Mouse (Mus musculus) hindbrain, embryonic 14.5 days (tissue): ENCODE data around the gene Cabp2. TPM values are rescaled to one million over a fixed set of nuclear protein-coding genes. Genes with fewer than 3 reads are reported as not detected.
"Not testable (repeated sequence)": the region's sequence is repeated elsewhere in the genome, so short reads cannot be mapped to it uniquely, and the experiment has no call there.

Experiments used
- ATAC-seq: fragments of 200-750 bp; cut with Nextera tagmentation; 2 replicates; pipeline ENCODE4 v1.8.0; 2017; ENCODE audit warnings: moderate number of reproducible peaks, mild to moderate bottlenecking, moderate TSS enrichment, moderate library complexity; ENCODE audit not compliant: low FRiP score
- DNase-seq: peaks from one replicate; pipeline ENCODE4 v3.0.0-alpha.2; 2015; ENCODE audit warnings: low spot score
- H3K27ac ChIP-seq: fragments of 300-500 bp; sonication (generic); 2 replicates; pipeline ENCODE4 v1.5.1; 2014; ENCODE audit warnings: mild to moderate bottlenecking, moderate library complexity
- H3K27me3 ChIP-seq: fragments of 300-500 bp; sonication (generic); 2 replicates; pipeline ENCODE4 v1.6.1; 2014; ENCODE audit warnings: mild to moderate bottlenecking, low read length, mixed read lengths; ENCODE audit not compliant: control insufficient read depth, insufficient read depth
- H3K36me3 ChIP-seq: fragments of 300-500 bp; sonication (generic); replicated peaks from 2 replicates; pipeline ENCODE4 v1.6.1; 2014; ENCODE audit not compliant: control insufficient read depth, insufficient read depth
- H3K4me1 ChIP-seq: fragments of 300-500 bp; sonication (generic); replicated peaks from 2 replicates; pipeline ENCODE4 v1.6.1; 2014; ENCODE audit warnings: antibody characterized with exemption, low read length, mixed read lengths; ENCODE audit not compliant: control insufficient read depth, insufficient read depth
- H3K4me2 ChIP-seq: fragments of 300-500 bp; sonication (generic); replicated peaks from 2 replicates; pipeline ENCODE4 v1.6.1; 2014; ENCODE audit warnings: mild to moderate bottlenecking, moderate library complexity
- H3K4me3 ChIP-seq: fragments of 300-500 bp; sonication (generic); replicated peaks from 2 replicates; pipeline ENCODE4 v1.5.1; 2014; ENCODE audit warnings: mild to moderate bottlenecking, low read length
- H3K9ac ChIP-seq: fragments of 300-500 bp; sonication (generic); 2 replicates; pipeline ENCODE4 v1.6.1; 2014
- H3K9me3 ChIP-seq: fragments of 300-500 bp; sonication (generic); 2 replicates; pipeline ENCODE4 v1.6.1; 2016; ENCODE audit warnings: low read length; ENCODE audit not compliant: control insufficient read depth
- WGBS: fragments of 180-500 bp; shearing (Covaris S2); extraction: QIAGEN DNeasy Blood & Tissue Kit; methylation state at CpG from one replicate; pipeline ENCODE4 v1.1.7; 2014; 5-methylcytosine and 5-hydroxymethylcytosine counted together
- polyA plus RNA-seq: library from polyadenylated mRNA; unstranded; fragments of >200 nt; fragmentation: Nextera tagmentation; extraction: Ambion mirVana; gene quantifications from 2 replicates; pipeline ENCODE4 v1.2.1, GENCODE M21; 2014

The Cabp2 gene
- polyA plus RNA-seq, 1 experiment from 2014 or later = not detected

DNA sequence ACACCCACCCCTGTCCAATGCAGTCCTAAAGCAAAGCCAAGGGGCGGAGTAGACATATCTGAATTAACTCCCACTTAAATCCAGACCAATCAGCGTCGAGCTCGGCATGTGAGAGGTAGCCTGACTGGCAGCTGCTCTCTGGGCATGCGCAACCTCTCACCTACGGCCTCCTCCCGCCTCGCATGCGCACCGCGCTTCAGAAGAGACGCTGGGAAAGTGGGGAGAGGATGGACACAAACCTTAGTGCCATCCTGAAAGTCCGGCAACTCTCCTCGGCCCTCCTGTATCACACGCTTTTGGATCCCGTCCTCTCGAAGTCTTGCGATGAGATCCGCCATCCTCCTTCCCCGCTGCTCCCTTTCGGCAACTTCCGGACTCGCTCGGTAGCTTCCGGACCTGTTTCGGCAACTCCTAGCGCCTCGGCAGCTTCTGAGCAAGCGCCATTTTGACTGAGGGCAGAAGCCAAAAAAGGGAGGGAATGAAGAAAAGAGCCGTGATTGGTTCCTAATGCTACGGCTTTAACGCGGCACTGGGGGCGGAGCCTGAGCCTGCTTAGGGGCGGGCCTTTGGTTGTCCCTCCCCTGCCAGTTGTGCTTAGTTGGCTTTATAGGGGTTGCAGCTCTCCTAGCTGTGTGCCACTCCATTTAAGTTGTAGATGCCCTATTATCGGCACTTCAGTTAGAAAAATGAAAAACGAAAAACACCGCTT is 39.9 kb downstream of the Cabp2 start:
- Histone ChIP-seq H3K4me1 (peaks cover 9% of the 10 kb centered on the region), H3K27ac (peak overlapping the region; percentile 76), H3K27me3 (no peaks in the 10 kb centered on the region), H3K9me3 (no peaks in the 10 kb centered on the region), H3K4me3 (peak overlapping the region; percentile 33), H3K9ac (peak overlapping the region; percentile 48), H3K36me3 (peaks cover 16% of the 10 kb centered on the region), H3K4me2 (peak overlapping the region; percentile 37)
- ATAC-seq (peak; percentile 81), DNase-seq (peak; percentile 98)
- 4% methylated on average over 38 of the region's 38 CpGs for WGBS

DNA sequence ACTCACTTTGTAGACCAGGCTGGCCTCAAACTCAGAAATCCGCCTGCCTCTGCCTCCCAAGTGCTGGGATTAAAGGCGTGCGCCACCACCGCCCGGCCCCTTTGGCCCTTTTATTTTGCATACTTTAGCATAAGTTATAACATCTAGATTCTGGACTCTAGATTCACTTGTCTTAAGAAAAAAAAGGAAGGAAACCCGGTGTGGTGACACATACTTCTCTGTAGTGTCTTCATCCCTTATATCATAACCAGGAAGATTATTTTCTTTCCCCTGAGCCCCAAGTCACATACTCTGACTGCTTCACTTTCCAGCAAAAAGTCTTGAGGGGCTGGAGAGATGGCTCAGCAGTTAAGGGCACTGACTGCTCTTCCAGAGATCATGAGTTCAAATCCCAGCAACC is 40.5 kb downstream of the Cabp2 start:
- H3K36me3 ChIP-seq, H3K9ac ChIP-seq, H3K4me3 ChIP-seq, H3K27me3 ChIP-seq, DNase-seq, H3K27ac ChIP-seq, ATAC-seq, H3K9me3 ChIP-seq: not testable (repeated sequence)
- H3K4me2 ChIP-seq = peak overlapping the region; percentile 33
- H3K4me1 ChIP-seq = peaks cover 15% of the 10 kb centered on the region
- whole genome bisulfite sequencing = 60% methylated on average over 6 of the region's 6 CpGs

DNA sequence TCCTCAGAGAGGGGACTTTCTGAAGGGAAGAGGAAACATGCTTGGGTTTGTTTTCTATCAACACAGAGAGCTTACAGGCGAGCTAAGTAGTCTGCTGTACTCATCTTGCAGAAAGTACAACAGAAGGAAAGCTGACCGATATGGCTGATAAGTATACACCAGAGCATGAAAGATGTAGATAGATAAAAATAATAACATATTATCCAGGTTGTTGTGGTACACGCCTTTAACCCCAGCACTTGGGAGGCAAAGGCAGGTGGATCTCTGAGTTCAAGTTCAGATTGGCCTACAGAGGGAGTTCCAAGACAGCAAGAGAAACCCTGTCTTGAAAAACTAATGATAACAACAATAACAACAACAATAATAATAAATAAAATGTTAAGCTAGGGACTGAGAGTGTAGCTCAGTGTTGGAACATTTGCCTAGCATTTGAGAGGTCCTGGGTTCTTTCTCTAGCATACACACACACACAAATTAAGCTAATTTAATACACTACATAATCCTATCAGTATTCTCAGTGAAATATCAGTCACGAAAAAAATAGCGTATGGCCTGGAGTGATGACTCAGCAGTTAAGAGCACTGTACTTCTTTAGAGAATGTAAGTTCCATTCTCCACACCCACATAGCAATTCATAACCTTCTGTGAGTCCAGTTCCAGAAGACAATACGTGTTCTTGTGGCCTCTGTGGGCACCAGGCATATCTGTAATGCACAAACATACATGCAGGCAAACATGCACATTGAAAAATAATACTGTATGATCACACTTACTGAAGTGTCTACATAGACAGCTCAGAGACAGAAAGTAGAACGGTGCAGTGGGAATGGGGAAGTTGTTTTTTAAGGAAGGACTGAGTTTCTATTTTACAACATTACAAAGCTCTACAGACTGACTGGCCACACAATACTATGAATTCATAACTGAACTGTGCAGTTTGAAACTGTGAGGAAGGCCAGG is 41.3 kb downstream of the Cabp2 start:
- DNase-seq = no peak
- H3K27ac ChIP-seq = no peak overlapping the region
- H3K9ac ChIP-seq = no peak overlapping the region
- ATAC-seq = no peak
- no peaks in the 10 kb centered on the region for H3K27me3 ChIP-seq
- no peaks in the 10 kb centered on the region for H3K9me3 ChIP-seq
- H3K4me3 ChIP-seq = no peak overlapping the region
- no peak overlapping the region for H3K4me2 ChIP-seq
- WGBS = 89% methylated on average over 7 of the region's 7 CpGs
- peaks cover 6% of the 10 kb centered on the region; the same call in 1 of the 2 replicates for H3K36me3 ChIP-seq
- peaks cover 23% of the 10 kb centered on the region for H3K4me1 ChIP-seq

DNA sequence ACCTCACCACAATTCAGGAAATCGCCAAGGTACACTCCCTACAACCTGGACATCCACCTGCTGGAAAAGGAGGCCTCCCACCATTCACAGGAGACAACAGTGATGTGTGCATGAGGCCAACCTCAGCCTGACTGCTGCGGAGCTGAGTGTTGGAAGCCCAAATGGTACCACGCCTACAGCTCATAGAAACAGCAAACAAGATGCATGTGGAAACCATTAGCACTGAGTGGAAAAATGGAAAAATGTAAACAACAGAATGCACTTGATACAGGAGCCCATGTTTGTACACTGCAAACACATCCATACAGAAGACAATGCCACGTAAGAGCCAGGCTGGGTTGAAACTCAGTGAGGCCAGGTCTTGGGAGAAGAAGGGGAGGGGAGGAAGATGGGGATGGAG is 43.1 kb downstream of the Cabp2 start:
- ATAC-seq = no peak
- Histone ChIP-seq H3K4me2 (no peak overlapping the region), H3K9ac (no peak overlapping the region), H3K4me3 (no peak overlapping the region), H3K27ac (no peak overlapping the region), H3K27me3 (no peaks in the 10 kb centered on the region), H3K4me1 (peaks cover 24% of the 10 kb centered on the region), H3K9me3 (no peaks in the 10 kb centered on the region), H3K36me3 (peaks cover 19% of the 10 kb centered on the region)
- WGBS = 81% methylated on average over 4 of the region's 4 CpGs
- DNase-seq = no peak

DNA sequence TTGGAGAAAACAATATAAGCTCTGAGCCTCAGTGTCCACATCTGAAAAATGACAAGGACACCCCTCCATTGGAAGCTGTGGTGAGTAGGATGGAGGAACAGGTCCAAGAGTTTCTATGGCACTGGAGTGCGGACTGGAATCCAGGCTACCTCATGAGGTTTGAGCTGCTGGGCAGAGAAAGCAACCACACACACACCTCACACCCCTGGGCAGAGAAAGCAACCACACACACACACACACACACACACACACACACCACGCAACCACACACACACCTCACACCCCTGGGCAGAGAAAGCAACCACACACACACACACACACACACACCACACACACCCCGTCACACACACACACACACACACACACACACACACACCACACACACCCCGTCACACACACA is 43.9 kb downstream of the Cabp2 start:
- Histone ChIP-seq H3K36me3 (peaks cover 26% of the 10 kb centered on the region), H3K4me1 (peaks cover 22% of the 10 kb centered on the region), H3K4me2 (peak overlapping the region; percentile 71), H3K4me3 (peak overlapping the region; percentile 83), H3K27ac (peak overlapping the region; percentile 63), H3K9ac (peak overlapping the region; percentile 91)
- 10% methylated on average over 4 of the region's 4 CpGs for WGBS
- DNase-seq, H3K9me3 ChIP-seq, H3K27me3 ChIP-seq: not testable (repeated sequence)
- ATAC-seq = peak; percentile 42

DNA sequence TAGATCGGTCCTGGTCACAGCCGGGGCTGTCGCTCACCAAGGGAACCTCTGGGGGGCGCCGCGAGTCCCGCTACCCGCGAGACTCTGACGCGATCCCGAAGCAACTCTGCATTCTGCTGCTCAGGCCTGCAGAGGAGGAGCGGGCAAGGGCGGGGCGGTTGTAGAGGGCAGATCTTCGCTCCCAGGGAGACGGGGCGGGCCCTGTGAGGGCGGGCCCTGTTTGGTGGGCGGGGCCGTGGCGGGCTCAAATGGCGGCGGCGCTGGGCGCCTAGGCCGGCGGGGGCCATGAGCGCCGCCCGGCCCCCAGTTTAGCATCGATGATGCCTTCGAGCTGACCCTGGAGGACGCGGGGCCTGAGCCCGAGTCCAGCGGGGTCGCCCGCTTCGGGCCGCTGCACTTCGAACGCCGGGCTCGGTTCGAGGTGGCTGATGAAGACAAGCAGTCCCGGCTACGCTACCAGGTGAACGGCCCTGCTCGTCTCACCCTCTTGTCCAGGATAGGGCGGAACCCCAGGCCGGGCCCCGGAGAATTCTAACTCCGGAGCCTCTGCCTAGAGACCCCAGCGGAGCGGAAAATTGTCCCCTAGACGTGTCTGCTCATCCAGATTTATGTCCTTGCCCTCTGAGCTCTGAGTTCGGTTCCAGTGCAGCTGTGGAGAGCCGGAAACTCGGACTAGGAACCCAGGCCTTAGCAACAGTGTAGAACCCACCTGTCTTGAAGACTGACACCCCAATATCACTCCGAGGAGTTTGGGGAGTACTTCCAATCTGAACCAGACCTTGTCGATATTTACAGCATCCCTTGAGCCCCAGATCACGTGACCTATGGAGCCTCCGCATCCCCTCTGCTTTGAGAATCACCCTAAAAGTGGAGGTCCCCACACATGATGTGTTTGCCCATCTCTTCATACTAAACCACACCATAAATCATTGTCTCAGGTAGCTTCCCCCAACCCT is 44.6 kb downstream of the Cabp2 start, which contains the start of gene Aip:
Aip (minus strand) TSS at position 118 of the 956 bp plus-strand sequence.
- ATAC-seq (peak; percentile 94), DNase-seq (peak; percentile 96)
- Histone ChIP-seq H3K27me3 (no peaks in the 10 kb centered on the region), H3K36me3 (peaks cover 29% of the 10 kb centered on the region), H3K9ac (peak within 1 kb of the TSS; percentile 91), H3K27ac (peak within 1 kb of the TSS; percentile 81), H3K4me2 (peak within 1 kb of the TSS; percentile 71), H3K4me1 (peaks cover 15% of the 10 kb centered on the region), H3K9me3 (no peaks in the 10 kb centered on the region), H3K4me3 (peak within 1 kb of the TSS; percentile 83)
- whole genome bisulfite sequencing = under 1% methylated on average over 63 of the region's 64 CpGs

DNA sequence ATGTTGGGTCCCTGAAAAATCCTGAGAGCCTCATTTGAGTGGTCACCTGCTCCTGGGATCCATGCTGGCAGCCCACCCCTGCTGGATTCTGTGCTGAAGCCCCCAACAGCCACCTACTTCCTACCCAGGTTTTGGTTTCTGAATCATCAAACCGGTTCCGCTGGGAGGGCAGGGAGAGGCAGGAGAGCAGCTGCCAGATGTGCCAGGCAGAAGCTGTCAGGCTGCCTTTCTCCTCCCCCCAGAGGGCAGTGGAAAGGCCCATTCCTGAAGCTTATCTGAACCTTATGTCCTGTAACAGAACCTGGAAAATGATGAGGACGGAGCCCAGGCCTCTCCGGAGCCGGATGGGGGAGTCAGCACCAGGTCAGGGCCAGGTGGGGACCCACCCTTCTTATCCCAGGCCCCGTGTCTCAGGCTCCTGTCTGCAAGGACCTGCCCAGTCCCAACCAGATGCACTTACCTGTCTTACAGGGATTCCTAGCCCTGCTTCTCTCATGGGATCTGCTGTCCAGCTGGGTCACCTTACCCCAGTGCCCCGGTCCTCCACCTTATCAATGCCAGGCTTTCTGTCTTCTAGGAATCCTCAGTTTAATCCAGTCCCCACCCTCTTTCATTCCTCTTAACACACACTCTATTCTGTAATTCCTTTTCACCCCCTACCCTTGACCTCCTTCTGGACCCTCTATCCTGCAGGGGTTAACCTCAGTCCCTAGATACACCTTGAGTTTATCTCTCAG is 45.5 kb downstream of the Cabp2 start:
- Histone ChIP-seq H3K36me3 (peaks cover 38% of the 10 kb centered on the region), H3K4me3 (peak overlapping the region; percentile 83), H3K4me2 (peak overlapping the region; percentile 71), H3K27ac (no peak overlapping the region), H3K4me1 (peaks cover 15% of the 10 kb centered on the region), H3K9me3 (no peaks in the 10 kb centered on the region), H3K9ac (peak overlapping the region; percentile 91), H3K27me3 (no peaks in the 10 kb centered on the region)
- no peak for ATAC-seq
- no peak for DNase-seq
- 69% methylated on average over 7 of the region's 7 CpGs for WGBS

DNA sequence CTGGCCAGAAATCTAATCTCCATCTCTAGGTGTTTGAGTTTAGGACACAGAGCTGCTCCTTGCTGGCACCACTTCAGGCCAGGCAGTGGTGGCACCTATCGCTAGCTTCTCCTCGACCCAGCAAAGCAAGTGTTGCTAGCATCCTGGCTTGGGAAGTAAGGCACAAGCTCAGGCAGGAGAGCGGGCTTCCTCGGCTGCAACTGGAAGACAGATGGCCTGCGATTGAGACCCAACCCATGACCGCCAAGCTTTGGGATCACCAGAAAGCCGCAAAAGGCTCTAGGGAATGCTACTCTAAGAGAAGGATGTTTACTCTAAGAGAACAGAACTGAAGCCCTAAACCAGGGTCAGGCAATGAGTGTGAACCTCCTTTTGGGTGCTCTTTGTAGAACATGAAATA is 48.1 kb downstream of the Cabp2 start:
- H3K27me3 ChIP-seq = no peaks in the 10 kb centered on the region
- no peak overlapping the region for H3K4me2 ChIP-seq
- no peak overlapping the region for H3K27ac ChIP-seq
- ATAC-seq (no peak), DNase-seq (no peak)
- WGBS = 94% methylated on average over 7 of the region's 7 CpGs
- no peak overlapping the region for H3K4me3 ChIP-seq
- no peaks in the 10 kb centered on the region for H3K9me3 ChIP-seq
- H3K9ac ChIP-seq = no peak overlapping the region
- peaks cover 55% of the 10 kb centered on the region for H3K36me3 ChIP-seq
- H3K4me1 ChIP-seq = peaks cover 15% of the 10 kb centered on the region
